Mouse (Mus musculus) limb, embryonic 11.5 days (tissue): Measurements from ENCODE around the gene Mgat5b. TPM values are rescaled to one million over a fixed set of nuclear protein-coding genes. Genes with fewer than 3 reads are reported as not detected.

Experiments used
- ATAC-seq: fragments of 200-750 bp; cut with Nextera tagmentation; 2 replicates; pipeline ENCODE4 v1.8.0; 2017; ENCODE audit warnings: low read depth; ENCODE audit not compliant: insufficient number of reproducible peaks, low FRiP score, low TSS enrichment
- DNase-seq: peaks from one replicate; pipeline ENCODE4 v3.0.0-alpha.2; 2015; ENCODE audit warnings: low spot score
- H3K27ac ChIP-seq: fragments of 300-500 bp; sonication (generic); replicated peaks from 2 replicates; pipeline ENCODE4 v1.5.1; 2014; ENCODE audit warnings: low read depth, mild to moderate bottlenecking, low read length
- H3K27me3 ChIP-seq: fragments of 300-500 bp; sonication (generic); 2 replicates; pipeline ENCODE4 v1.6.1; 2014; ENCODE audit warnings: mild to moderate bottlenecking, low read length, mixed read lengths; ENCODE audit not compliant: control insufficient read depth, insufficient read depth
- H3K36me3 ChIP-seq: fragments of 300-500 bp; sonication (generic); 2 replicates; pipeline ENCODE4 v1.6.1; 2014; ENCODE audit warnings: mild to moderate bottlenecking, low read length, moderate library complexity, mixed read lengths; ENCODE audit not compliant: control insufficient read depth, insufficient read depth
- H3K4me1 ChIP-seq: fragments of 300-500 bp; sonication (generic); 2 replicates; pipeline ENCODE4 v1.6.1; 2014; ENCODE audit warnings: low read length, mixed read lengths; ENCODE audit not compliant: control insufficient read depth, insufficient read depth
- H3K4me2 ChIP-seq: fragments of 300-500 bp; sonication (generic); 2 replicates; pipeline ENCODE4 v1.6.1; 2014; ENCODE audit warnings: low read depth, mild to moderate bottlenecking, moderate library complexity; ENCODE audit not compliant: severe bottlenecking
- H3K4me3 ChIP-seq: fragments of 300-500 bp; sonication (generic); 2 replicates; pipeline ENCODE4 v1.5.1; 2014; ENCODE audit warnings: low read depth, low read length
- H3K9ac ChIP-seq: fragments of 300-500 bp; sonication (generic); 2 replicates; pipeline ENCODE4 v1.6.1; 2014; ENCODE audit warnings: mild to moderate bottlenecking, low read length
- H3K9me3 ChIP-seq: fragments of 300-500 bp; sonication (generic); 2 replicates; pipeline ENCODE4 v1.6.1; 2016; ENCODE audit warnings: low read length; ENCODE audit not compliant: control insufficient read depth
- whole genome bisulfite sequencing: fragments of 180-500 bp; shearing (Covaris S2); extraction: QIAGEN DNeasy Blood & Tissue Kit; methylation state at CpG from one replicate; pipeline ENCODE4 v1.1.7; 2014; 5-methylcytosine and 5-hydroxymethylcytosine counted together
- polyA plus RNA-seq: library from polyadenylated mRNA; unstranded; fragments of >200 nt; fragmentation: Nextera tagmentation; extraction: Ambion mirVana; gene quantifications from 2 replicates; pipeline ENCODE4 v1.2.1, GENCODE M21; 2014

Gene Mgat5b
- polyA plus RNA-seq, 1 experiment from 2014 or later: 0.99 TPM

DNA sequence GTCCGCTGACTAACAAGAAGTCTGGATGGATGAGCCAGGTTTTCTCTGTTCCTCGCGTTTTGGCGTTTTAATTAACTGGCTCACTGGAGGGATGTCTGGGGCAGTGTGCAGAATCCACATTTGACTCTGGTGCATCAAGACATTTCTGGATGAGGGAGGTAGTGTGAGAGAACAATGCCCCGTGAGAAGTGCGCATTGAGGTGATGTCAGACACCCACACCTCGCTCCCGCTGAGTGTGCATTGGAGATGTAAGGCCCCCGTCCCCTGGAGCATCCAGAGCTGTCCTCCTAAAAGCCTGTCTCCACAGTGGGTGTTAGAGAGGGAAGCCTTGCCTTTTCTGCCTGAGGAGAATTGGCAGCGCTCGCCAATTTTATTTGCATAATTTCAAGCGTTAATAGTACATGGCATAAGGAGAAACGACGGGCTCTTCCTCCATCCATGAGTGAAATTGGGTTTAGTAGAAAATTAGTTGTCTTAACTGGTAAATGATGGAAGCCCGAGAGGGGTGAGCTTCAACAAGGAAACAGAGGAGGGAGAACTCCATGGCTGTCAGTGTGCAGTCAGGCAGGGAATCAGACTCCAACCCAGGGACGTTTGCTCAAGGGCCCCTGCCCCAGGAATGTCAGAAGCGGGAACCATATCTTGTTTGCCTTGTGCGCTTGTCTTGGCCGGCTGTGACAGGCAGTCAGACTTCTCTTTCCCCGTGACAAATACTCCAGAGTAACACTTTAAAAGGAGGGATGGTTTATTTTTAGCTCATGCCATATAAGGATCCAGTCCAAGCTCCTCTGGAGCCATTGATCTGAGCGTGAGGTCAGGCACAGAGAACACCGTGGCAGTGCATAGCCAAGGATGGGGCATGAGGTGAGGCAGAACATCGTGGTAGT lies 35.8 kb downstream of the Mgat5b start:
- ATAC-seq (no peak), DNase-seq (no peak)
- no peaks in the 10 kb centered on the region for H3K36me3 ChIP-seq
- no peaks in the 10 kb centered on the region for H3K9me3 ChIP-seq
- WGBS: 88% methylated on average over 23 of the region's 23 CpGs
- no peaks in the 10 kb centered on the region for H3K4me1 ChIP-seq
- H3K27ac ChIP-seq: no peak overlapping the region
- H3K9ac ChIP-seq: no peak overlapping the region
- no peak overlapping the region for H3K4me3 ChIP-seq
- H3K4me2 ChIP-seq: no peak overlapping the region
- no peaks in the 10 kb centered on the region for H3K27me3 ChIP-seq

DNA sequence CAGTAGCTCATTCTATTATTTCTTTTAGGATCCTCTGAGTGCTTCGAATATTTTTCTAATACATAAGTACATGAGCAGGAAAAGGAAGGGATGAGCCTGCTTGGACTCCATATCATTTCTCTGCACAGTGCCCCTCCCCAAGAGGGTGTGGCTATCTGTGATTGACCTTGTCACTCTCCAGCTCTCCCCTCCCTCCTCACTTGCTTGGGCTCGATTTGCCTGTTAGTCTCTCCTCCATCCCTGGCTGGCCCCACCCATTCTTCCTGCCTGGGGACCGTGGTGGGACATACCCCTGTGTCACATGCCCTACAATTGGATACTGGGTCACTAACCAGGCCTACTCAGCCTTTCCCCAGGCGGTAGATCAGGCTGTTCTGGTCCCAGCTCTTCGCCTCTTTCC lies 39.9 kb downstream of the Mgat5b start:
- H3K27ac ChIP-seq: no peak overlapping the region

DNA sequence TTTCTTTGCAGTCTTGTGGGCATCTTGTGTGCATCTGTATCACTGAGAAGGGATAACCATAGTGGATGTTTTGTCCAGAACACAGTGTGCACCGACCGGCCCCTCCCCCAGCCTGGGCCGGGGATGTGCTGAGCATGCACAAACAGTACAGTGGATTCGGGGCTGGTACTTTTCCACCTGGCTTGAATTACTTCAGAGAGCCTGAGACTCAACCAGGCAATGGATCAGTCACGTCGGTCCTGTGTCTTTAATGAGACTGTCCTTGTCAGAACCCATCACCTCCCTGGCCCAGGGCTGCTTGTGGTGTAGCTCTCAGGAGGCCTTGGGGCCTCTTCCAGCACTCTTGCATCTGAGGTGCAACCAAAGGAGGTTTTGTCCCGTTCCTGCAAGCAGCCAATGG lies 46.4 kb downstream of the Mgat5b start:
- Histone ChIP-seq H3K27ac (no peak overlapping the region), H3K27me3 (no peaks in the 10 kb centered on the region), H3K9ac (no peak overlapping the region), H3K9me3 (no peaks in the 10 kb centered on the region), H3K4me2 (no peak overlapping the region), H3K36me3 (no peaks in the 10 kb centered on the region), H3K4me1 (peaks cover 7% of the 10 kb centered on the region; the same call in 1 of the 2 replicates), H3K4me3 (no peak overlapping the region)
- DNase-seq (no peak), ATAC-seq (no peak)
- 51% methylated on average over 7 of the region's 7 CpGs for WGBS

More for the DNA sequence above, 39.9 kb downstream of the Mgat5b start:
- Histone ChIP-seq H3K9ac (no peak overlapping the region), H3K9me3 (no peaks in the 10 kb centered on the region), H3K4me3 (no peak overlapping the region), H3K4me2 (no peak overlapping the region), H3K27me3 (no peaks in the 10 kb centered on the region), H3K4me1 (peaks cover 3% of the 10 kb centered on the region; the same call in 1 of the 2 replicates), H3K36me3 (no peaks in the 10 kb centered on the region)
- WGBS: 44% methylated on average over 5 of the region's 5 CpGs
- DNase-seq (no peak), ATAC-seq (no peak)

DNA sequence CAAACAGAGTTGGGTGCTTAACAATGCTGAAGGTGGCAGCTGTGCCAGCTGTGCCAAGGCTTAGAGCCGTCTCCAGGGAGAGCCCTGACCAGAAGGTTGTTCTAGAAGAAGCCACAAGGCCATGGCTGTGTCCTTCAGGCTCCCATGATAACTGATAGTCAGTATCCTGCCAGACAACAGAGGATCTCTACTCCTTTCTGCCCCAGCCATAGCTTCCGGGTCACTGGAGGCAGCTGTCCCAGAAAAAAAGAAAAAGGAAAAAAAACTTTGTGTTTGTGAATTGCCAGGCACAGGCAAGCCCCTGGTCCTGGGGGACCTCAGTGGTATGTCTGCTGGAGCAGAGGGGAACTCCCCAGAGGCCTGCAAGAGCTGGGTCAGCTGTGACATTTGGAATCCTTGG lies 47.3 kb downstream of the Mgat5b start:
- DNase-seq: no peak
- Histone ChIP-seq H3K9ac (no peak overlapping the region), H3K4me2 (no peak overlapping the region), H3K27ac (no peak overlapping the region), H3K27me3 (no peaks in the 10 kb centered on the region), H3K4me1 (peaks cover 7% of the 10 kb centered on the region; the same call in 1 of the 2 replicates), H3K4me3 (no peak overlapping the region), H3K9me3 (no peaks in the 10 kb centered on the region), H3K36me3 (no peaks in the 10 kb centered on the region)
- ATAC-seq: no peak
- 92% methylated on average over 2 of the region's 2 CpGs for WGBS

DNA sequence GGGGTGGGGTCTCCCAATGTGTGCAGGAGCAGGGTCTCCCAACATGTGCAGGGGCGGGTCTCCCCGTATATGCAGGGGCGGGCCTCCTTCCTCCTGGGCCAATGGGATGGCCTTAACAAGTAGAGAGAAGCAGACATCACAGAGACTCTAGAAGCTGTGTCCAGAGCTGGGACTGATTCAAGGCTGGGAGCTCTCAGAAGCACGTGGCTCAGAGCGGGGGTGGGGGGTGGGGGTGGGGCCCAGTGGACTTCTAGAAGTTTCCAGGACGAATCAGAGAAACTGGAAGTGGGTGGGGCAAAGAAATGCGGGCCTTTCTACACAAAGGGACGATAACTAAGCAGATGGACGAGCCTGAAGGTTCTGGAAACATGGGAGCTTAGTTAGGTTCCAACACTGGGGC lies 49.9 kb downstream of the Mgat5b start:
- H3K27ac ChIP-seq: no peak overlapping the region
- no peaks in the 10 kb centered on the region for H3K9me3 ChIP-seq
- ATAC-seq (no peak), DNase-seq (no peak)
- H3K36me3 ChIP-seq: no peaks in the 10 kb centered on the region
- H3K27me3 ChIP-seq: no peaks in the 10 kb centered on the region
- 79% methylated on average over 9 of the region's 9 CpGs for WGBS
- no peak overlapping the region for H3K4me2 ChIP-seq
- no peak overlapping the region for H3K9ac ChIP-seq
- no peak overlapping the region for H3K4me3 ChIP-seq
- H3K4me1 ChIP-seq: 0 out of 2 replicates have a peak, but pooled peaks cover 4% of the 10 kb centered on the region

DNA sequence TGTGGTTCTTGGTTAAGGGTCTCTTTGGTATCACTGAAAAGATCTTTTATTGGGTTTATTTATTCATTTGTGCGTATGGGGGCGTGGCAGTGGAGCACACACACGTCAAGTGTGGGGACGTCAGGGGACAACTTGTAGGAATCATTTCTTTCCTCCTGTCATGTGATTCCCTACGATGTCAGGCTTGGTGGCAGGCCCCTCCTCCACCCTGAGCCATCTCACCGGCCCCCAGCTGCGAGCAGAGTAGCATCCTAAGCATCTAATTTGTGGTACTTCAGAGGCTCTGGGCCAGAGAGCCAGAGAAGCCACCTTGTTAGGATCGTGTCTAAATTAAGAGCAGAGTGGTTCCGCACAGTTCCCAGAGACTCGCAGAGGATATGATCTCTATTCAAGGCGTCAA lies 50.8 kb downstream of the Mgat5b start:
- WGBS: 76% methylated on average over 11 of the region's 11 CpGs
- no peak overlapping the region for H3K27ac ChIP-seq
- ATAC-seq (no peak), DNase-seq (no peak)
- H3K27me3 ChIP-seq: no peaks in the 10 kb centered on the region
- H3K9me3 ChIP-seq: no peaks in the 10 kb centered on the region
- H3K4me1 ChIP-seq: 0 out of 2 replicates have a peak, but pooled peaks cover 4% of the 10 kb centered on the region
- H3K9ac ChIP-seq: no peak overlapping the region
- H3K4me2 ChIP-seq: no peak overlapping the region
- no peaks in the 10 kb centered on the region for H3K36me3 ChIP-seq
- no peak overlapping the region for H3K4me3 ChIP-seq

DNA sequence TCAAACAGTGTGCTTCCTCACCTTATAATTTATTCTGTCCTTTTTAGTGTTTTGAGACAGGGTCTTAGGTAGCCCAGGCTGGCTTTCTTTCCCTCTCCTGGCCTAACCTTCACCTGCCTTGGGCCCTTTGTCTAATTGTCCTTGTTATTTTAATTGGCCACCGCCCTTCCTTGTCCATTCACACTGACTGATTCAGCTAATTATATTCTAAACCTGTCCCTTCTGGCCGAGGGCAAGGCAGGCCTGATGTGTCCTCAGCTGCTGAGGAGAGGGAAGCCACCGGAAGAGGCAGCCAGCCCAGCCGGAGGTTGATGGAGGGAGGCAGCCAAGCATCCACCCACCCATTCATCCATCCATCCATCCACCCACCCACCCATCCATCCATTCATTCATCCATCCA lies 52.2 kb downstream of the Mgat5b start:
- H3K36me3 ChIP-seq: no peaks in the 10 kb centered on the region
- no peak overlapping the region for H3K9ac ChIP-seq
- no peaks in the 10 kb centered on the region for H3K27me3 ChIP-seq
- no peak overlapping the region for H3K4me2 ChIP-seq
- ATAC-seq (no peak), DNase-seq (no peak)
- H3K4me1 ChIP-seq: no peaks in the 10 kb centered on the region
- 71% methylated on average over 4 of the region's 4 CpGs for WGBS
- H3K27ac ChIP-seq: no peak overlapping the region
- no peak overlapping the region for H3K4me3 ChIP-seq
- H3K9me3 ChIP-seq: no peaks in the 10 kb centered on the region

DNA sequence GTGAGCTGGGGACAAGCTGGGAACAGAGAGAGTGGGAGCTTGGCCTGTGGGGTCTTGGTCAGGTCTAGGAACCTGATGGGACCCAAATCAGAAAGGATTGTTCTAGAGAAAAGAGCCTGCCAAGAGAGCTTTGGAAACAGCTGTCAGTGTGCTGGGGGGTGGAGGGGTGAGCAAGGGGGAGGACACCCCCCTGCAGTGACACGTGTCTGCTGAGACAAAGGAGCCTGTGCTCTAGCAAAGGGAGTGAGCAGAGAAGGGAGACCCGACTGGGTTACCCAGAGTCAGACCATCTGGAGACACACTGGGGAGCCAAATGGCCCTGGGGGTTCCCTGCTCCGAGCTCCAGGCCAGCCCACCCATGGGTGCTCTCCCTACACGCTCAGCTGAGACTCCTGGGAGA lies 54.2 kb downstream of the Mgat5b start:
- H3K4me1 ChIP-seq: no peaks in the 10 kb centered on the region
- H3K4me3 ChIP-seq: no peak overlapping the region
- WGBS: 73% methylated on average over 4 of the region's 4 CpGs
- no peak overlapping the region for H3K4me2 ChIP-seq
- H3K9ac ChIP-seq: no peak overlapping the region
- no peaks in the 10 kb centered on the region for H3K9me3 ChIP-seq
- DNase-seq (no peak), ATAC-seq (no peak)
- H3K27ac ChIP-seq: no peak overlapping the region
- H3K27me3 ChIP-seq: no peaks in the 10 kb centered on the region
- H3K36me3 ChIP-seq: no peaks in the 10 kb centered on the region
